In genomic region chr16:59567721-59568381, GRCm38 (mm10) we compare ENCODE assay signal across 12 mouse cellular contexts. TPM values are rescaled to one million over a fixed set of nuclear protein-coding genes. Genes with fewer than 3 reads are reported as not detected.
DNase-seq lines count a peak whose midpoint lies in the region; ATAC-seq and TF ChIP-seq lines count a peak whose summit lies in the region.
"Had no signal": no experiment of that assay in that cellular context is flagged by ENCODE, and none has a peak within 500 bp of the region (broad histone marks: within the 10 kb centered on the region; RNA-seq: fewer than 3 reads in every experiment).

No protein-coding gene starts in this region.

- H3K4me2 ChIP-seq in embryonic facial prominence, embryonic 14.5 days (ENCODE audit: low read depth, low read length): no peak overlapping the region
- H3K4me2 ChIP-seq: forebrain, embryonic 12.5 days; hindbrain, embryonic 13.5 days had no signal

- peaks cover 38% of the 10 kb centered on the region for H3K36me3 ChIP-seq in heart, adult 2 months (ENCODE audit: control insufficient read depth, insufficient read depth, low read length)
- H3K36me3 ChIP-seq in embryonic facial prominence, embryonic 14.5 days (ENCODE audit: control insufficient read depth, insufficient read depth, low read length): no peaks in the 10 kb centered on the region
- H3K36me3 ChIP-seq: forebrain, embryonic 12.5 days; G1E; hindbrain, embryonic 13.5 days had no signal

- no peaks in the 10 kb centered on the region for H3K9me3 ChIP-seq in embryonic facial prominence, embryonic 14.5 days (ENCODE audit: control insufficient read depth, low read length)
- H3K9me3 ChIP-seq: forebrain, embryonic 12.5 days; G1E; hindbrain, embryonic 13.5 days had no signal

- H3K79me2 ChIP-seq in heart, adult 2 months (replicated peaks; ENCODE audit: control insufficient read depth, insufficient read depth, low read length): peaks cover 2% of the 10 kb centered on the region

- TF ChIP-seq EP300 in heart, adult 2 months (IDR thresholded peaks at IDR 0.05; ENCODE audit: insufficient read depth, low read depth, low read length): 0 out of 2 replicates have a peak, but pooled peaks have one; percentile 18

- no peak overlapping the region for H3K9ac ChIP-seq in heart, adult 2 months (ENCODE audit: low read depth, low read length)
- H3K9ac ChIP-seq in embryonic facial prominence, embryonic 14.5 days (ENCODE audit: low read depth, low read length): no peak overlapping the region
- H3K9ac ChIP-seq: forebrain, embryonic 12.5 days; hindbrain, embryonic 13.5 days had no signal

- DNase-seq in heart, adult 2 months: peak in 1 of 2 experiments; percentile 51
- DNase-seq in heart, postnatal 25 days (ENCODE audit: low spot score): no peak
- DNase-seq in embryonic facial prominence, embryonic 14.5 days (ENCODE audit: low spot score): peak; percentile 82
- peak; percentile 27 to 34 for DNase-seq in kidney, postnatal 36 days
- no peak for DNase-seq in cerebellum, adult 11-12 months
- no peak for DNase-seq in ovary, postnatal 36 days (ENCODE audit: low spot score)

- ATAC-seq in embryonic facial prominence, embryonic 14.5 days (ENCODE audit: low read depth): no peak
- 0 out of 2 replicates have a peak, but pooled peaks have one; percentile 38 for ATAC-seq in neutrophil, adult 5-6 weeks (ENCODE audit: extremely low read depth, insufficient number of reproducible peaks, low FRiP score, poor library complexity, severe bottlenecking)
- no peak for ATAC-seq in megakaryocyte-erythroid progenitor cell, adult 5-6 weeks (replicated peaks; ENCODE audit: low FRiP score, low TSS enrichment, poor library complexity, severe bottlenecking)

- H3K27me3 ChIP-seq in heart, adult 2 months (ENCODE audit: control insufficient read depth, insufficient read depth, low read length): no peaks in the 10 kb centered on the region
- H3K27me3 ChIP-seq in embryonic facial prominence, embryonic 14.5 days (replicated peaks; ENCODE audit: control insufficient read depth, insufficient read depth, low read length): no peaks in the 10 kb centered on the region
- H3K27me3 ChIP-seq: forebrain, embryonic 12.5 days; hindbrain, embryonic 13.5 days had no signal

- H3K4me1 ChIP-seq in heart, adult 2 months (ENCODE audit: control insufficient read depth, insufficient read depth, low read length): peaks cover 18% of the 10 kb centered on the region
- peaks cover 16% of the 10 kb centered on the region for H3K4me1 ChIP-seq in embryonic facial prominence, embryonic 14.5 days (ENCODE audit: control insufficient read depth, insufficient read depth, low read length)
- H3K4me1 ChIP-seq: forebrain, embryonic 12.5 days had no signal

- no peak for TF ChIP-seq POLR2A in heart, adult 2 months (IDR thresholded peaks at IDR 0.05; ENCODE audit: insufficient read depth, low read depth, low read length)

- intact Hi-C loops in heart, adult 2 months (cut with DNase I): loop anchor here (1.0 kb wide), 1 partner anchor 32 kb away; the partner anchor contains the start of gene Crybg3
- intact Hi-C loops in heart, postnatal 25 days (cut with DNase I): loop anchor here (2.0 kb wide), 1 partner anchor 33 kb away; the partner anchor contains the start of gene Crybg3

- H3K27ac ChIP-seq in heart, adult 2 months: peak overlapping the region; percentile 63
- H3K27ac ChIP-seq in embryonic facial prominence, embryonic 14.5 days (replicated peaks; ENCODE audit: low read depth, low read length): peak overlapping the region; percentile 84
- H3K27ac ChIP-seq: forebrain, embryonic 12.5 days; hindbrain, embryonic 13.5 days had no signal

- no peak overlapping the region for H3K4me3 ChIP-seq in heart, adult 2 months
- no peak overlapping the region for H3K4me3 ChIP-seq in embryonic facial prominence, embryonic 14.5 days (ENCODE audit: low read depth, low read length)
- H3K4me3 ChIP-seq: forebrain, embryonic 12.5 days; hindbrain, embryonic 13.5 days; myocyte had no signal

- TF ChIP-seq CTCF in heart, adult 2 months (IDR thresholded peaks at IDR 0.05): peak; percentile 34

- 55% methylated on average over 10 of the region's 10 CpGs for WGBS in heart, adult 2 months
- 53% methylated on average over 10 of the region's 10 CpGs for WGBS in embryonic facial prominence, embryonic 14.5 days

RNA-seq across cellular contexts. Expression of gene Crybg3, which starts 32.9 kb away (rescaled TPM):
- 10 to 100 TPM; 65.0 to 74.7 TPM for total RNA-seq in heart, adult 2 months (2021)
- 14.9 and 22.7 TPM in 2 replicates for polyA plus RNA-seq in heart, adult 2 months (2012; rRNA removed)
- total RNA-seq in heart, postnatal 25 days (2021): 10 to 100 TPM; 69.3 to 76.9 TPM
- 11.6 and 12.1 TPM in 2 replicates for polyA plus RNA-seq in embryonic facial prominence, embryonic 14.5 days (2014; fragmentation: Nextera tagmentation; extraction: Ambion mirVana)
- total RNA-seq in neutrophil, adult 5-6 weeks (2017): 37.0 and 38.8 TPM in 2 replicates
- total RNA-seq in megakaryocyte-erythroid progenitor cell, adult 5-6 weeks (2014; fragmentation: Nextera tagmentation): 1.1 TPM in 1 of 2 replicates, not detected in the other
- 1.2 and 3.9 TPM in 2 replicates for total RNA-seq in megakaryocyte-erythroid progenitor cell, adult 5-6 weeks (2017)

Comparison
In these comparisons a context has a peak if more than half of its experiments do, and no peak if none do; other contexts are left out.
1. DNase-seq: peak in embryonic facial prominence, embryonic 14.5 days (single experiment) and kidney, postnatal 36 days (2 of 2); none in heart, postnatal 25 days (single experiment), cerebellum, adult 11-12 months (single experiment) and ovary, postnatal 36 days (single experiment).